Mouse (Mus musculus): ENCODE results near the gene Disp3.

Disp3 gene

GRCm38 (mm10) chr4:148287476-148288054, at the start of gene Disp3:
TSS of gene Disp3 (minus strand) at chr4:148287965.
- no peak for DNase-seq

GRCm38 (mm10) chr4:148330269-148330668, 42.5 kb upstream of the Disp3 start:
- DNase-seq: no peak

- DNase-seq: no peak
These were observed 41.7 kb upstream of the Disp3 start for GRCm38 (mm10) chr4:148329431-148329830.

- no peak for DNase-seq
These were observed 40.5 kb upstream of the Disp3 start for GRCm38 (mm10) chr4:148328237-148328636.

- DNase-seq: peak; percentile 29
These were observed 39.7 kb upstream of the Disp3 start for GRCm38 (mm10) chr4:148327266-148327997.

GRCm38 (mm10) chr4:148326791-148327190, 39.0 kb upstream of the Disp3 start:
- DNase-seq: no peak

- peak; percentile 29 for DNase-seq
These were observed 38.2 kb upstream of the Disp3 start for GRCm38 (mm10) chr4:148325951-148326350.

GRCm38 (mm10) chr4:148325057-148325456, 37.3 kb upstream of the Disp3 start:
- DNase-seq: no peak

- peak; percentile 51 for DNase-seq
These were observed 34.4 kb upstream of the Disp3 start for GRCm38 (mm10) chr4:148322152-148322551.

- no peak for DNase-seq
These were observed 31.6 kb upstream of the Disp3 start for GRCm38 (mm10) chr4:148319366-148319765.

GRCm38 (mm10) chr4:148315377-148316175, 27.8 kb upstream of the Disp3 start:
- no peak for DNase-seq

GRCm38 (mm10) chr4:148314396-148314795, 26.6 kb upstream of the Disp3 start:
- peak; percentile 62 for DNase-seq

GRCm38 (mm10) chr4:148313601-148314000, 25.8 kb upstream of the Disp3 start:
- DNase-seq: no peak

- no peak for DNase-seq
These were observed 24.7 kb upstream of the Disp3 start for GRCm38 (mm10) chr4:148312296-148313116.

GRCm38 (mm10) chr4:148310845-148311244, 23.1 kb upstream of the Disp3 start:
- DNase-seq: no peak

GRCm38 (mm10) chr4:148310126-148310525, 22.4 kb upstream of the Disp3 start:
- DNase-seq: no peak

- DNase-seq: peak; percentile 43
These were observed 18.8 kb upstream of the Disp3 start for GRCm38 (mm10) chr4:148306406-148307083.

- DNase-seq: no peak
These were observed 11.0 kb upstream of the Disp3 start for GRCm38 (mm10) chr4:148298720-148299119.

GRCm38 (mm10) chr4:148297640-148298039, 9.9 kb upstream of the Disp3 start:
- DNase-seq: peak; percentile 74

- DNase-seq: no peak
These were observed 5.6 kb upstream of the Disp3 start for GRCm38 (mm10) chr4:148293319-148293718.

GRCm38 (mm10) chr4:148291849-148292248, 4.1 kb upstream of the Disp3 start:
- DNase-seq: no peak

- no peak for DNase-seq
These were observed 3.3 kb upstream of the Disp3 start for GRCm38 (mm10) chr4:148291080-148291479.
